Mouse (Mus musculus) mammary gland, adult 2 months (tissue): ENCODE results near the gene Bcr. TPM values are rescaled to one million over a fixed set of nuclear protein-coding genes. Genes with fewer than 3 reads are reported as not detected.

Experiments
- polyA plus RNA-seq: library from polyadenylated mRNA; depleted of rRNA; stranded (reverse); fragments of >200 nt; gene quantifications from 2 replicates; pipeline ENCODE4 v1.2.3, GENCODE M21; 2012; ENCODE audit warnings: low replicate concordance; rRNA removed

Gene Bcr
- polyA plus RNA-seq = 15.4 and 18.0 TPM in 2 replicates

GRCm38 (mm10) chr10:75060217-75060842, at the start of gene Bcr:
Bcr (plus strand) TSS chr10:75060592.

GRCm38 (mm10) chr10:75032395-75032794, 28.0 kb upstream of the Bcr start, which contains the start of gene Rsph14:
Rsph14 (minus strand) TSS chr10:75032586.

GRCm38 (mm10) chr10:75036883-75037379, 23.5 kb upstream of the Bcr start, which contains the start of gene Rab36:
Rab36 (plus strand) TSS chr10:75037058.

GRCm38 (mm10) chr10:75211807-75212645, 151.6 kb downstream of the Bcr start, which contains the start of gene Specc1l:
Specc1l (plus strand) TSS chr10:75212073.

Other genes starting within 250 kb of the Bcr start
- gene Gnaz, start 93.4 kb upstream of the Bcr start, polyA plus RNA-seq = 1.7 and 2.7 TPM in 2 replicates
- gene Rsph14, start 28.0 kb upstream of the Bcr start, polyA plus RNA-seq = not detected in 2 replicates
- 5.3 and 7.6 TPM in 2 replicates for gene Rab36, start 23.5 kb upstream of the Bcr start, polyA plus RNA-seq
- 22.3 and 23.6 TPM in 2 replicates for gene Specc1l, start 151.5 kb downstream of the Bcr start, polyA plus RNA-seq